Mouse (Mus musculus) heart, embryonic 16.5 days (tissue): ENCODE data around the gene Cd160. TPM values are rescaled to one million over a fixed set of nuclear protein-coding genes. Genes with fewer than 3 reads are reported as not detected.

ENCODE experiments used
- ATAC-seq: fragments of 200-750 bp; cut with Nextera tagmentation; replicated peaks from 2 replicates; pipeline ENCODE4 v1.8.0; 2017; ENCODE audit warnings: moderate number of reproducible peaks; ENCODE audit not compliant: insufficient read depth, low FRiP score; ENCODE audit errors: extremely low read depth
- H3K27ac ChIP-seq: fragments of 300-500 bp; sonication (generic); 2 replicates; pipeline ENCODE4 v1.5.1; 2014; ENCODE audit warnings: mild to moderate bottlenecking, low read length, control low read depth, moderate library complexity
- H3K27me3 ChIP-seq: fragments of 300-500 bp; sonication (generic); 2 replicates; pipeline ENCODE4 v1.6.1; 2014; ENCODE audit warnings: low read length, mixed read lengths; ENCODE audit not compliant: control insufficient read depth, insufficient read depth
- H3K36me3 ChIP-seq: fragments of 300-500 bp; sonication (generic); 2 replicates; pipeline ENCODE4 v1.6.1; 2014; ENCODE audit not compliant: control insufficient read depth, insufficient read depth
- H3K4me1 ChIP-seq: fragments of 300-500 bp; sonication (generic); 2 replicates; pipeline ENCODE4 v1.6.1; 2014; ENCODE audit warnings: low read length, mixed read lengths; ENCODE audit not compliant: control insufficient read depth, insufficient read depth
- H3K4me2 ChIP-seq: fragments of 300-500 bp; sonication (generic); 2 replicates; pipeline ENCODE4 v1.6.1; 2014; ENCODE audit warnings: low read depth, mild to moderate bottlenecking, control low read depth, low read length
- H3K4me3 ChIP-seq: fragments of 300-500 bp; sonication (generic); 2 replicates; pipeline ENCODE4 v1.5.1; 2014; ENCODE audit warnings: mild to moderate bottlenecking, control low read depth, low read length
- H3K9ac ChIP-seq: fragments of 300-500 bp; sonication (generic); 2 replicates; pipeline ENCODE4 v1.6.1; 2014; ENCODE audit warnings: low read length, control low read depth
- H3K9me3 ChIP-seq: fragments of 300-500 bp; sonication (generic); replicated peaks from 2 replicates; pipeline ENCODE4 v1.6.1; 2016; ENCODE audit warnings: low read length; ENCODE audit not compliant: control insufficient read depth
- WGBS: fragments of 180-500 bp; shearing (Covaris S2); extraction: QIAGEN DNeasy Blood & Tissue Kit; methylation state at CpG from one replicate; pipeline ENCODE4 v1.1.7; 2014; 5-methylcytosine and 5-hydroxymethylcytosine counted together
- polyA plus RNA-seq: library from polyadenylated mRNA; unstranded; fragments of >200 nt; fragmentation: Nextera tagmentation; extraction: Ambion mirVana; gene quantifications from 2 replicates; pipeline ENCODE4 v1.2.1, GENCODE M21; 2015

Gene Cd160
- polyA plus RNA-seq, 1 experiment from 2014 or later: 5.5 TPM

- WGBS: 73% methylated on average over 7 of the region's 7 CpGs
- H3K4me1 ChIP-seq: no peaks in the 10 kb centered on the region
- H3K36me3 ChIP-seq: no peaks in the 10 kb centered on the region
- H3K27ac ChIP-seq: no peak overlapping the region
- no peak overlapping the region for H3K4me3 ChIP-seq
- H3K4me2 ChIP-seq: no peak overlapping the region
- no peaks in the 10 kb centered on the region for H3K27me3 ChIP-seq
- no peaks in the 10 kb centered on the region for H3K9me3 ChIP-seq
- H3K9ac ChIP-seq: no peak overlapping the region
- ATAC-seq: no peak
These were observed 10.0 kb upstream of the Cd160 start for GRCm38 (mm10) chr3:96838996-96839645.

DNA sequence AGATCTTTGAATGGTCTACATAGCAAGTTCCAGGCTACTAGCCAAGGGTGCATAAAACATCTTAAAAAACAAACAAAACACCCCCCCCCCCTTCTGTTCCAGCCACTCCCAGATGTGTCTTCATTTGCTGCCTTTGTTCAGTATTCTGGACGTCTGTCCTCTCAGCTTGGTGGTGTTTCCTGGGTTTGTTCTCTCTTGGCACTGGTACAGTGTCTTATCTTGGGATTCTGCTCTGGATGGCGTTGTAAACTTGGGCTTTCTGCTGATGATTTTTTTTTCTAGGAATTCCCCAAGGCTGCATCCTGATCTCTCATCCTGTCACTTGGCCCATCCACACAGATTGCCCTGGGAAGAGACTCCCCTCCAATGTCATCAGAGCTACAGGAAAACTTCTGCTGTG is 7.3 kb upstream of the Cd160 start:
- Histone ChIP-seq H3K27me3 (0 out of 2 replicates have a peak, but pooled peaks cover 1% of the 10 kb centered on the region), H3K27ac (no peak overlapping the region), H3K4me2 (no peak overlapping the region), H3K9me3 (no peaks in the 10 kb centered on the region), H3K4me3 (no peak overlapping the region), H3K4me1 (no peaks in the 10 kb centered on the region), H3K9ac (no peak overlapping the region), H3K36me3 (no peaks in the 10 kb centered on the region)
- ATAC-seq: no peak
- 31% methylated on average over 2 of the region's 2 CpGs for WGBS

GRCm38 (mm10) chr3:96834587-96835348 is 5.6 kb upstream of the Cd160 start:
- H3K4me2 ChIP-seq: no peak overlapping the region
- no peaks in the 10 kb centered on the region for H3K36me3 ChIP-seq
- H3K9ac ChIP-seq: no peak overlapping the region
- H3K4me3 ChIP-seq: no peak overlapping the region
- no peak for ATAC-seq
- no peak overlapping the region for H3K27ac ChIP-seq
- WGBS: 68% methylated on average over 7 of the region's 7 CpGs
- no peaks in the 10 kb centered on the region for H3K9me3 ChIP-seq
- no peaks in the 10 kb centered on the region for H3K4me1 ChIP-seq
- H3K27me3 ChIP-seq: 0 out of 2 replicates have a peak, but pooled peaks cover 3% of the 10 kb centered on the region

DNA sequence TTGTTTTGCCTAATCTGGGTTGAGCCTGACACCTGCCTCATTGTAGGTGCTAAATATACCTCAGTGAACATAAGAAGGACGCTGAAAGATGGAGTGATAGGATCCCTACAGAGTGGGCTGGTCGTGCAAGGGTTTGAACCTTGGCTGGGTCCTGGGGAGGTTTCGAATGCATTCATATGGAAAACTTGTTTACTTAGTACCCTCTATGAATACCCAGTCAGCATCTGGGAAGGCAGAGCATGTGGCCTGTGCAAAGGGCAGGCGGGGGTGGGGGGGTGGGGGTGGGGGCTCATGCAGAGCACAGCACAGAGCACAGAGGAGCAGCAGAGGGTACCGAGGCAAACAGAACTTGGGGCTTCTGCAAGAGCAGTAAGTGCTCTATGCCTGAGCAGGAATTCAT is 3.8 kb upstream of the Cd160 start:
- Histone ChIP-seq H3K4me2 (no peak overlapping the region), H3K27me3 (0 out of 2 replicates have a peak, but pooled peaks cover 3% of the 10 kb centered on the region), H3K9ac (no peak overlapping the region), H3K4me3 (no peak overlapping the region), H3K27ac (no peak overlapping the region), H3K4me1 (no peaks in the 10 kb centered on the region), H3K36me3 (no peaks in the 10 kb centered on the region), H3K9me3 (no peaks in the 10 kb centered on the region)
- no peak for ATAC-seq
- WGBS: 46% methylated on average over 5 of the region's 5 CpGs

- H3K27ac ChIP-seq: no peak overlapping the region
- H3K9me3 ChIP-seq: no peaks in the 10 kb centered on the region
- WGBS: 82% methylated on average over 10 of the region's 10 CpGs
- H3K9ac ChIP-seq: no peak overlapping the region
- H3K4me2 ChIP-seq: no peak overlapping the region
- no peaks in the 10 kb centered on the region for H3K36me3 ChIP-seq
- 0 out of 2 replicates have a peak, but pooled peaks cover 3% of the 10 kb centered on the region for H3K27me3 ChIP-seq
- no peak for ATAC-seq
- H3K4me3 ChIP-seq: no peak overlapping the region
- no peaks in the 10 kb centered on the region for H3K4me1 ChIP-seq
These were observed 705 bp upstream of the Cd160 start for GRCm38 (mm10) chr3:96829856-96830255.

- Histone ChIP-seq H3K36me3 (no peaks in the 10 kb centered on the region), H3K9me3 (no peaks in the 10 kb centered on the region), H3K9ac (no peak overlapping the region), H3K4me3 (no peak overlapping the region), H3K4me2 (no peak overlapping the region), H3K27me3 (0 out of 2 replicates have a peak, but pooled peaks cover 3% of the 10 kb centered on the region), H3K27ac (no peak overlapping the region), H3K4me1 (no peaks in the 10 kb centered on the region)
- 34% methylated on average over 15 of the region's 15 CpGs for WGBS
- ATAC-seq: no peak
These were observed 765 bp downstream of the Cd160 start for GRCm38 (mm10) chr3:96828308-96828864.

DNA sequence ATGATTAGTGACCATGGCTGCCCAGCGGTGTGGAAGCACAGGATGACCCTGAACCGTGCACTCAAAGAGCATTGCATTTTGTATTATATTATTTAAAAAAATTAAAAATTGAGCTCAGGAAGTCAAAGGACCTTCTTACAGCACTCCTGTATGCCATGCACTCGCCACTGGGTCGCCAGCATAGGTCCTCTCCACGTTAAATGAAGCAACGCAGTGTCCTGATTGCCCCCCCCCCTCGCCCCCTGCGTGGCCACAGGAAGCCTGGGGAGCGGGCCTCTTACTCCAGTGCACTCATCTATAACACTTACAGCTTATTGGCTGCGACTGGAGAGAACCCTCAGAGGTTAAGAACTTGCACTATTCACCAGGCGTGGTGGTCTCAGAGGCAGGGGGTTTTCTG is 3.9 kb downstream of the Cd160 start:
- H3K9ac ChIP-seq: no peak overlapping the region
- no peak overlapping the region for H3K4me3 ChIP-seq
- H3K27me3 ChIP-seq: no peaks in the 10 kb centered on the region
- H3K9me3 ChIP-seq: no peaks in the 10 kb centered on the region
- no peak for ATAC-seq
- H3K4me1 ChIP-seq: no peaks in the 10 kb centered on the region
- 49% methylated on average over 11 of the region's 11 CpGs for WGBS
- H3K27ac ChIP-seq: no peak overlapping the region
- no peak overlapping the region for H3K4me2 ChIP-seq
- H3K36me3 ChIP-seq: no peaks in the 10 kb centered on the region

- H3K36me3 ChIP-seq: no peaks in the 10 kb centered on the region
- H3K9me3 ChIP-seq: no peaks in the 10 kb centered on the region
- no peak overlapping the region for H3K9ac ChIP-seq
- no peak for ATAC-seq
- no peak overlapping the region for H3K4me2 ChIP-seq
- H3K4me1 ChIP-seq: no peaks in the 10 kb centered on the region
- no peak overlapping the region for H3K4me3 ChIP-seq
- H3K27ac ChIP-seq: no peak overlapping the region
- 82% methylated on average over 12 of the region's 12 CpGs for WGBS
- H3K27me3 ChIP-seq: no peaks in the 10 kb centered on the region
These were observed 4.5 kb downstream of the Cd160 start for GRCm38 (mm10) chr3:96824614-96825013.

DNA sequence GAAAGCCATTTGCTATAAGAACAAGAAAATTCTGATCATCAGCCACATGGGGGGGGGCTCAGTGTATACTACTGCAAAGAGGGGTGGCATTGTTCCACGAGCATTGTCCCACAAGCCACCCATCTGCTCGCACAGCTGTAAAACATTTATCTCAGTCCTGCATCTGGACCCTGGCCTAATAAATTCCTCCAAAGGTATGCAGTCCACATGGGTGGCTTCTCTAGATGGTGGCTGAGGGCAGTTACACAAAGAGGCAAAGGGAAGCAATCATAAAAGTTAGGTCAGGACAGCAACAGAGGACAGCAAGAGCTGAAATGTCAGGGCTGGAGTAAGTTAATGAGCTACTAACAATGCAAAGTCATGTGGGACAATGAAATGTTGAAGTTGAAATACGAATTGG is 5.5 kb downstream of the Cd160 start:
- Histone ChIP-seq H3K27ac (no peak overlapping the region), H3K36me3 (no peaks in the 10 kb centered on the region), H3K27me3 (no peaks in the 10 kb centered on the region), H3K4me2 (no peak overlapping the region), H3K9ac (no peak overlapping the region), H3K4me3 (no peak overlapping the region), H3K4me1 (no peaks in the 10 kb centered on the region), H3K9me3 (no peaks in the 10 kb centered on the region)
- no peak for ATAC-seq
- 61% methylated on average over 3 of the region's 3 CpGs for WGBS
